Mouse (Mus musculus) midbrain, embryonic 16.5 days (tissue): ENCODE results near the gene Tenm3. TPM values are rescaled to one million over a fixed set of nuclear protein-coding genes. Genes with fewer than 3 reads are reported as not detected.
A peak's percentile ranks its signal among the peaks of the same experiment; 100 is the strongest.

Source experiments
- ATAC-seq: fragments of 200-750 bp; cut with Nextera tagmentation; 2 replicates; pipeline ENCODE4 v1.8.0; 2017; ENCODE audit warnings: moderate TSS enrichment
- H3K27ac ChIP-seq: fragments of 300-500 bp; sonication (generic); 2 replicates; pipeline ENCODE4 v1.5.1; 2014; ENCODE audit warnings: mild to moderate bottlenecking, low read length, mixed read lengths
- H3K27me3 ChIP-seq: fragments of 300-500 bp; sonication (generic); 2 replicates; pipeline ENCODE4 v1.6.1; 2014; ENCODE audit warnings: low read depth, low read length, mixed read lengths; ENCODE audit not compliant: control insufficient read depth, insufficient read depth
- H3K36me3 ChIP-seq: fragments of 300-500 bp; sonication (generic); 2 replicates; pipeline ENCODE4 v1.6.1; 2014; ENCODE audit warnings: mild to moderate bottlenecking, low read length, moderate library complexity, mixed read lengths; ENCODE audit not compliant: control insufficient read depth, insufficient read depth
- H3K4me1 ChIP-seq: fragments of 300-500 bp; sonication (generic); 2 replicates; pipeline ENCODE4 v1.6.1; 2014; ENCODE audit warnings: mild to moderate bottlenecking, low read length, mixed read lengths; ENCODE audit not compliant: control insufficient read depth, insufficient read depth
- H3K4me2 ChIP-seq: fragments of 300-500 bp; sonication (generic); 2 replicates; pipeline ENCODE4 v1.6.1; 2014; ENCODE audit warnings: mild to moderate bottlenecking, low read length, mixed read lengths
- H3K4me3 ChIP-seq: fragments of 300-500 bp; sonication (generic); 2 replicates; pipeline ENCODE4 v1.5.1; 2014; ENCODE audit warnings: low read depth, mild to moderate bottlenecking, low read length, moderate library complexity, mixed read lengths
- H3K9ac ChIP-seq: fragments of 300-500 bp; sonication (generic); 2 replicates; pipeline ENCODE4 v1.6.1; 2014; ENCODE audit warnings: low read depth, low read length, mixed read lengths
- H3K9me3 ChIP-seq: fragments of 300-500 bp; sonication (generic); replicated peaks from 2 replicates; pipeline ENCODE4 v1.6.1; 2014; ENCODE audit warnings: mild to moderate bottlenecking, low read length, mixed read lengths; ENCODE audit not compliant: control insufficient read depth, poor library complexity, severe bottlenecking
- WGBS: fragments of 180-500 bp; shearing (Covaris S2); extraction: QIAGEN DNeasy Blood & Tissue Kit; methylation state at CpG from one replicate; pipeline ENCODE4 v1.1.7; 2014; 5-methylcytosine and 5-hydroxymethylcytosine counted together
- polyA plus RNA-seq: library from polyadenylated mRNA; unstranded; fragments of >200 nt; fragmentation: Nextera tagmentation; extraction: Ambion mirVana; gene quantifications from 2 replicates; pipeline ENCODE4 v1.2.1, GENCODE M21; 2015

Tenm3 gene
- polyA plus RNA-seq, 1 experiment from 2014 or later, result 37.4 TPM

DNA sequence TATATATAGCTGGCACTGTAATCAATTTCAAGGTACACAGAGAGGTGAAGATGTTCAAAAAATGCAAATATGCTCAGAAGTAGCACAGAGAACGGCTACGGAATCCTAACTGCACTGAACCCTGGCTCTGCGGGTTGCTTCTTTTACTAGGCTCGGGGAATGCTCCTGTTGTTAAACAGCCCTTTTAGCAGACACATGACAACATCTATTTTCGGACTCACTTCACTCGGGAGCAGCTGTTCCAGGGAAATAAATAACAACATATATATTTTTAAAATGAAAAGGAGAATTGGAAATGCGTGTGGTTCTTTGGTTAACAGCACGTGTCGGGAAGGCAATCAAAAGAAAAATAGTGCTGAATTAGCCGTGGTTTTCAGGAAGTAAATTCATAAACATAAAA is 457.9 kb downstream of the Tenm3 start:
- Histone ChIP-seq H3K9ac (no peak overlapping the region), H3K9me3 (no peaks in the 10 kb centered on the region), H3K36me3 (no peaks in the 10 kb centered on the region), H3K4me3 (no peak overlapping the region), H3K4me2 (no peak overlapping the region), H3K4me1 (peaks cover 5% of the 10 kb centered on the region), H3K27me3 (no peaks in the 10 kb centered on the region), H3K27ac (no peak overlapping the region)
- ATAC-seq, result no peak
- WGBS, result 63% methylated on average over 10 of the region's 10 CpGs

GRCm38 (mm10) chr8:48380035-48380434 is 463.7 kb downstream of the Tenm3 start:
- Histone ChIP-seq H3K9me3 (no peaks in the 10 kb centered on the region), H3K27me3 (no peaks in the 10 kb centered on the region), H3K9ac (no peak overlapping the region), H3K27ac (no peak overlapping the region), H3K4me3 (no peak overlapping the region), H3K36me3 (no peaks in the 10 kb centered on the region), H3K4me1 (0 out of 2 replicates have a peak, but pooled peaks cover 4% of the 10 kb centered on the region), H3K4me2 (no peak overlapping the region)
- ATAC-seq, result no peak
- 83% methylated on average over 12 of the region's 12 CpGs for WGBS

GRCm38 (mm10) chr8:48376774-48377173 is 467.0 kb downstream of the Tenm3 start:
- ATAC-seq, result peak; percentile 67
- 62% methylated on average over 6 of the region's 6 CpGs for WGBS
- no peaks in the 10 kb centered on the region for H3K27me3 ChIP-seq

GRCm38 (mm10) chr8:48375183-48375582 is 468.6 kb downstream of the Tenm3 start:
- H3K4me1 ChIP-seq, result 0 out of 2 replicates have a peak, but pooled peaks cover 2% of the 10 kb centered on the region
- no peak overlapping the region for H3K27ac ChIP-seq
- no peak overlapping the region for H3K4me2 ChIP-seq
- no peak for ATAC-seq
- 49% methylated on average over 5 of the region's 5 CpGs for WGBS
- no peaks in the 10 kb centered on the region for H3K27me3 ChIP-seq
- H3K4me3 ChIP-seq, result no peak overlapping the region
- no peak overlapping the region for H3K9ac ChIP-seq
- no peaks in the 10 kb centered on the region for H3K36me3 ChIP-seq
- no peaks in the 10 kb centered on the region for H3K9me3 ChIP-seq

More at GRCm38 (mm10) chr8:48376774-48377173, 467.0 kb downstream of the Tenm3 start:
- no peak overlapping the region for H3K4me3 ChIP-seq
- no peaks in the 10 kb centered on the region for H3K36me3 ChIP-seq
- H3K9me3 ChIP-seq, result no peaks in the 10 kb centered on the region
- no peak overlapping the region for H3K27ac ChIP-seq
- no peak overlapping the region for H3K9ac ChIP-seq
- H3K4me1 ChIP-seq, result 0 out of 2 replicates have a peak, but pooled peaks cover 4% of the 10 kb centered on the region
- H3K4me2 ChIP-seq, result no peak overlapping the region

- no peaks in the 10 kb centered on the region for H3K27me3 ChIP-seq
These were observed 470.3 kb downstream of the Tenm3 start for GRCm38 (mm10) chr8:48373404-48373803.

DNA sequence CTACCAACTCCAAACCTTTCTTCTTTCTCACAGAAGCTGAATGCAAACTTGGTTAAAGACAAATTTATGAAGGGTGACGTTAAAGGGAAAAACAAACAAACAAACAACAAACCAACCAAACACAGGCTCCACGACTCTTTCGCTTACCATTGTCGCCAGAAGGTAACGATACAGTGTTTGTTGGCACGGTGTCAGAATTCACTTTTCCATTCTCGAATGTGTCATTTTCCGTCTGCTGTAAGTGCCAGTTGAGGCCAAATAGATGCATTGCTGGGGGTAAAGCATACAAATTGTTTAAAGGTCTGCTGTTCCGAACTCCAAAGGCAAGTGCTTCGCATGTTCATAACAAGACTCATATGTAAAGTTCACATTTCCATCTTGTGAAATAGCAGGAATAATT is 476.6 kb downstream of the Tenm3 start:
- Histone ChIP-seq H3K9me3 (no peaks in the 10 kb centered on the region), H3K9ac (no peak overlapping the region), H3K27ac (no peak overlapping the region), H3K4me3 (no peak overlapping the region), H3K36me3 (no peaks in the 10 kb centered on the region), H3K4me2 (no peak overlapping the region), H3K27me3 (no peaks in the 10 kb centered on the region), H3K4me1 (peaks cover 4% of the 10 kb centered on the region; the same call in 1 of the 2 replicates)
- ATAC-seq, result no peak
- 77% methylated on average over 10 of the region's 10 CpGs for WGBS

More at GRCm38 (mm10) chr8:48373404-48373803, 470.3 kb downstream of the Tenm3 start:
- no peak overlapping the region for H3K4me3 ChIP-seq
- 91% methylated on average over 11 of the region's 11 CpGs for WGBS
- no peak for ATAC-seq
- H3K4me1 ChIP-seq, result 0 out of 2 replicates have a peak, but pooled peaks cover 2% of the 10 kb centered on the region
- H3K4me2 ChIP-seq, result no peak overlapping the region
- no peaks in the 10 kb centered on the region for H3K9me3 ChIP-seq
- H3K27ac ChIP-seq, result no peak overlapping the region
- H3K36me3 ChIP-seq, result no peaks in the 10 kb centered on the region
- H3K9ac ChIP-seq, result no peak overlapping the region

GRCm38 (mm10) chr8:48356849-48357248 is 486.9 kb downstream of the Tenm3 start:
- ATAC-seq, result no peak
- no peak overlapping the region for H3K9ac ChIP-seq
- WGBS, result 81% methylated on average over 2 of the region's 2 CpGs
- no peaks in the 10 kb centered on the region for H3K4me1 ChIP-seq
- H3K27ac ChIP-seq, result no peak overlapping the region
- no peak overlapping the region for H3K4me3 ChIP-seq
- no peaks in the 10 kb centered on the region for H3K9me3 ChIP-seq
- H3K36me3 ChIP-seq, result no peaks in the 10 kb centered on the region
- no peaks in the 10 kb centered on the region for H3K27me3 ChIP-seq
- H3K4me2 ChIP-seq, result no peak overlapping the region

GRCm38 (mm10) chr8:48353458-48353857 is 490.3 kb downstream of the Tenm3 start:
- Histone ChIP-seq H3K4me2 (no peak overlapping the region), H3K4me3 (no peak overlapping the region), H3K4me1 (no peaks in the 10 kb centered on the region), H3K27me3 (no peaks in the 10 kb centered on the region), H3K27ac (no peak overlapping the region), H3K9ac (no peak overlapping the region), H3K9me3 (no peaks in the 10 kb centered on the region), H3K36me3 (0 out of 2 replicates have a peak, but pooled peaks cover under 1% of the 10 kb centered on the region)
- WGBS, result 92% methylated on average over 6 of the region's 6 CpGs
- no peak for ATAC-seq

GRCm38 (mm10) chr8:48348901-48349300 is 494.9 kb downstream of the Tenm3 start:
- ATAC-seq, result no peak

More at GRCm38 (mm10) chr8:48348901-48349300, 494.9 kb downstream of the Tenm3 start:
- whole genome bisulfite sequencing, result 95% methylated on average over 5 of the region's 5 CpGs
- Histone ChIP-seq H3K4me2 (no peak overlapping the region), H3K9ac (no peak overlapping the region), H3K36me3 (0 out of 2 replicates have a peak, but pooled peaks cover 2% of the 10 kb centered on the region), H3K27me3 (no peaks in the 10 kb centered on the region), H3K4me1 (no peaks in the 10 kb centered on the region; the same call in 1 of the 2 replicates), H3K4me3 (no peak overlapping the region), H3K9me3 (no peaks in the 10 kb centered on the region), H3K27ac (no peak overlapping the region)
